Mouse (Mus musculus): ENCODE results near the gene Exosc8. TPM values are rescaled to one million over a fixed set of nuclear protein-coding genes. Genes with fewer than 3 reads are reported as not detected.
"Not testable (repeated sequence)": the region's sequence is repeated elsewhere in the genome, so short reads cannot be mapped to it uniquely, and the experiment has no call there.

Gene Exosc8
- 76.0 TPM for polyA plus RNA-seq (2021)

DNA sequence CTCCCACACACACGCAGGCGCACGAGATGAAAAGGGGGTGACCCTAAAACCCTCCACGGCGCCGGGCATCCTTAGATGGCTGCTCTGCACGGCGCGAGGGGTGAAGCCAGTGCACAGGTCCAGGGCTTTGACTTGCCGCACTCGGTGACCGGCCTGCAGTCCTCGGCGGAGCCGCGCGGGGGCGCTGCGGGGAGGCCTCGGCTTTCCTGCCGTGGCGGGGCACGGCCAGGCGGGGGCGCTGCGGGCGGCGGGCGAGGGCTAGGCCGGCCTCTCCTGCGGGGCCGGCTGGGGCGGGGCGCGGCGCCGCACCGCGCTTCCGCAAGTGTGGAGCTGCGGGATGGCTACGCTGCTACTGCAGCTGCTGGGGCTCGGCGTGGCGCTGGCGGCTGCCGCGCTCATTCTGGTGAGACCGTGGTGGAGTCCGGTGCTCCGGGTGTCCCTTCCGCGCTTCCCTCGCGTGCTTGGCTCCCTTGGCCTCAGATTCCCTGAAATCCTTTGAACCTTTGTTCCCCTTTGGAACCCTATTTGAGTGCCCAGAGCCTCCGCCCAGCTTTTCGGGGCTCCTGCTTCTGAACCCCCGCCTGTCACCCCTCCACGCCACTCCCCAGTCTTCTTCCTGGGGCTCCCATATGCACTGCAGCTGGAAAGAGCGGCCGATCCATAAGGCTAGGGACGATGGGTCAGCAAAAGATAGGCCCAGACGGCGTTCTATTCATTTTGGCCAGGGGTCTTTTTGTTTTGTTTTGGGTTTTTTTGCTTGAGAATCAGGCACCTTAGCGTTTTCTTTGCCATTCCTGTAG is at the start of gene Exosc8, which contains the start of gene Alg5:
Gene Exosc8, minus strand, starts transcription at position 147 of the 800 bp plus-strand sequence.
Gene Alg5, plus strand, starts transcription at position 293 of the 800 bp plus-strand sequence.
- DNase-seq (ENCODE audit: low read depth, low spot score), result no peak
- in situ Hi-C loops (cut with MboI; ENCODE audit: low pct_unique_long_range_greater_than_20kb), result loop anchor here (5.0 kb wide), 1 partner anchor 67 kb away; no protein-coding TSS in a partner anchor
- POLR2A ChIA-PET, result interaction anchor here (0.6 to 1.8 kb wide), 4 partner anchors 8 to 43 kb away, joined by 3 to 4 read pairs (median 3); partner anchors contain the start of gene Supt20
- no peak for TF ChIP-seq CTCF (IDR thresholded peaks at IDR 0.05)
- H3K27me3 ChIP-seq, result no peaks in the 10 kb centered on the region
- CTCF ChIA-PET, result interaction anchor here (0.6 to 2.2 kb wide), 19 partner anchors 10 to 619 kb away, joined by 3 to 13 read pairs (median 4); partner anchors contain the start of gene Rfxap
- peak; percentile 89 for ATAC-seq

DNA sequence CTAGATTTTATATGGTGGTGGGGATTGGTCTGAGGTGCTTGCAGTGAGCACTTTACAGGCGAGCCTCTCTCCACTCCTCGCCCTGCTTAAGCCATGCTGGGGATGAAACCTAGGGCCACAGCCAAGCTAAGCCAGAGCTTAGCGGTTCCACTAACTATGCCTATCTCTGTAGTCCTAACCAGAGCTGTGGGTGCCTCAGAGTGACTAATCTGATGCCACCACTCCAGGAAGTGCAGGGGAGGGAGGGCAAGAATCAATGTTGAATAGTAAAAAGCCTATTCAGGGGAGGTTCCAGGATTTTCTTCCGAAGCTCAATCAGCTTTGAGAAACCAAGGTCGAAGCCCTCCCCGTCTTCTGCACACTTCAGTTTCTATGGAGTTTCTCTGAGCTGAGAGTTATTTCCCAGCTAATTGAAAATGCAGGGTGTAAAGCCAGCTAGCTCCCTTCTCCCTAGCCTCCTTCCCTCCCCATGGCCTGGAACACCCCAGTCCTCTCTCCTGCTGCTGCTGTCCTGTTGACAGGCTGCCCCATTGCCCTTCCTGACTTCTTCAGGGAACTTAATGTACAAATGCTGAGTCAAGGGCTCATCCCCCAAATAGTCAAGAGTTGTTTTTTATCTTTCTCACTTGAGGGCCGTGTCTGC is 40.9 kb upstream of the Exosc8 start:
- H3K27me3 ChIP-seq, result no peaks in the 10 kb centered on the region
- ChIA-PET CTCF (interaction anchor here (1.0 kb wide), 1 partner anchor 20 kb away, joined by 4 read pairs; no protein-coding TSS in a partner anchor), POLR2A (no interaction called here)
- no peak for DNase-seq (ENCODE audit: low read depth, low spot score)
- ATAC-seq, result no peak
- no peak for TF ChIP-seq CTCF (IDR thresholded peaks at IDR 0.05)
- in situ Hi-C loops (cut with MboI; ENCODE audit: low pct_unique_long_range_greater_than_20kb), result no loop called here

DNA sequence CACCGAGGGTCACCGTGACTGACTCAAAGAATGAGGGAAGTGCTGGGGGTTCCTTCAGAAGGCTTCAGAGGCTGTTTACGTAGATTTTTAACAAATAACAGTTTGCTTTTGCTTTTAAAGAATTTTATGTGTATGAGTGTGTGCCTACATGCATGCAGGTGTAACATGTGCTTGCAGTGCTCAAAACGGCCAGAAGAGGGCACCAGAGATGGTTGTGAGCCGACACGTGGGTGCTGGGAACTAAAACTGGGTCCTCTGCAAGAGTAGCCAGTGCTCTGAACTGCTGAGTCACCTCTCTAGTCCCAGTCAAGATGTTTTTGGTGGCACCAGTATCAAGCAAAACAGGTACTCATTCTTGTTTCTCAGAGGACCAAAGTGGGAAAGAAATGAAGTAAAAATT is 38.4 kb upstream of the Exosc8 start:
- in situ Hi-C loops (cut with MboI; ENCODE audit: low pct_unique_long_range_greater_than_20kb), result no loop called here
- ATAC-seq, result no peak
- H3K27me3 ChIP-seq, result no peaks in the 10 kb centered on the region
- ChIA-PET CTCF (no interaction called here), POLR2A (no interaction called here)
- peak; percentile 63 for TF ChIP-seq CTCF (IDR thresholded peaks at IDR 0.05)
- DNase-seq (ENCODE audit: low read depth, low spot score), result no peak

DNA sequence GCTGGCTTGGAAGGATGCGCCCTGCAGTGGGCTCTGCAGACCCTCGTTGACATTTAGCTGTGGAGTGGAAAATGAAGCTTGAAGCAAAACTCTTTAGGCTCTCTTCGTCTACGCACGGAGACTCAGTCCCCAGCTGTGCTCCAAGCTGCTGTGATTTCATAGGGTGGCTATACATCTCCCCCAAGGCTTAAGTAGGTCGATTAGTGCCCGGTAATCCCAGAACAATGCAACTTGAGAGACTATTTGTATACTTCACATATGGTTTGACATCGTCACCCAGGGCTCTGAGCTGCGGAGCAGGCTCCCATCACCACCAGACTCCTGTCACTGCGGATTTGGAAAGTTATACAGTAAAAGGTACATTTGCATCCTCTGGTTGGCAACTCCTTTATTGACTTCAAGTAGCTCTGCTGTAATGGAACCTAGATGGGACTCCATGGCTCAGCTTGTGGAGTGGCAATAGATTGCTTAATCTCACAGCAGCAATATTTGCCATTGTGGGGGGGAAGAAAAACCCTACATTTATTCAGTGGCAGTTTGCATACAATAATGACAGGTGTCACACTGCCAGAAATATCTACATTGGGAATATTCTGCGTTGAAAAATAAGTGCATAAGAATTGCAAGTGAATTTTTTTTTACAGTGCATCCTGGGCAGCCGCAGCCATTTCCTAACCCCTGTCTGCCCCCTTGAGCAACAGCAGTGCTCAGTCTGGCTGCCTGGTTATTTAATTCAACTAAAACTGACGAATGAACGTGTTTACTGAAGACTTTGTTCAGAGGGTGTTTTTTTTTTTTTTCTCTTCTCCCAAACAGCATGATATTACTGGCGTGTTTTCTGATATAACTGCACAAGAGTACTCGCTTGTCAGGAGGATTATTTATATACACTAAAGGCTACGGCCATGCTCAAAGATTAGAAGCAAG is 34.4 kb upstream of the Exosc8 start:
- DNase-seq (ENCODE audit: low read depth, low spot score), result no peak
- no peak for ATAC-seq
- CTCF ChIA-PET, result interaction anchor here (0.9 to 1.0 kb wide), 2 partner anchors 24 to 34 kb away, joined by 3 read pairs; partner anchors contain the start of gene Alg5
- POLR2A ChIA-PET, result no interaction called here
- TF ChIP-seq CTCF (IDR thresholded peaks at IDR 0.05), result no peak
- H3K27me3 ChIP-seq, result no peaks in the 10 kb centered on the region
- in situ Hi-C loops (cut with MboI; ENCODE audit: low pct_unique_long_range_greater_than_20kb), result no loop called here

DNA sequence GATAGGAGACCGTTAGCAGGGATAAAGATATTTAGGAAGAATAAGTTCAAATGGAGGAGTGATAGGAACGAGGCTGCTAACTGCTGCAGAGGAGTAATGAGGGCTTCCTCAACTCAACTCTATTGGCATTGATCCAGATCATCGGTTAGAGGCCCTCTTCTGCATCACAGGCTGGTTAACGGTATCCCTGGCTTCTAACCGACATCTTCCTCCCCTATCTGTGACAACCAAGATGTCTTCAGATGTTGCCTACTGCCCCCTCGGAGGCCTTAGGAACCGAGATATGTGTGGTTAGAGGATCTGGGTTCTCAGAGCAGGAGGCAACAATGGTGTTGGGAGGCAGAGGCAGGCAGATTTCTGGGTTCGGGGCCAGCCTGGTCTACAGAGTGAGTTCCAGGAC is 33.4 kb upstream of the Exosc8 start:
- DNase-seq (ENCODE audit: low read depth, low spot score) (no peak), ATAC-seq (no peak)
- in situ Hi-C loops (cut with MboI; ENCODE audit: low pct_unique_long_range_greater_than_20kb), result no loop called here
- POLR2A ChIA-PET, result no interaction called here
- CTCF ChIA-PET, result no interaction called here
- no peak for TF ChIP-seq CTCF (IDR thresholded peaks at IDR 0.05)
- no peaks in the 10 kb centered on the region for H3K27me3 ChIP-seq

DNA sequence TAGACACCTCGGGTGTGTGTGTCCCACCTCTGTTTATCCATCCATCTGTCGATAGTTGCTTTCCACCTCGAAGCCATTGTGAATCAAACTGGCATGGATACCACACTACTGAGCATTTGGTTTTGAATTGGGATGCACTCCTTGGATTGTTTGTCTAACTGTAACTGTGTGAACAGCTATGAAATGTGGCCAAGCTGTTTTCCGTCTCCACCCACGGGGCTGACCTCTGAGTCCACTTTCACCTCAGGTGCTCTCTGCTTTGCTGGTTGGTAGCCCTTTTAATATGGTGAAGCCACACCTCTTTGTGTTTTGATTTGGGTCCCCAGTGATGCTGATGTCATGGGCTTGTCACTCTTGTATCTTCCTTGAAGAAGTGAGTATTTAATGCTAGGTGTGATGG is 31.6 kb upstream of the Exosc8 start:
- ChIA-PET CTCF (no interaction called here), POLR2A (interaction anchor here (0.7 kb wide), 2 partner anchors 13 to 1292 kb away, joined by 3 to 4 read pairs; no protein-coding TSS in a partner anchor)
- DNase-seq (ENCODE audit: low read depth, low spot score), result no peak
- in situ Hi-C loops (cut with MboI; ENCODE audit: low pct_unique_long_range_greater_than_20kb), result no loop called here
- no peak for ATAC-seq
- no peaks in the 10 kb centered on the region for H3K27me3 ChIP-seq
- no peak for TF ChIP-seq CTCF (IDR thresholded peaks at IDR 0.05)

DNA sequence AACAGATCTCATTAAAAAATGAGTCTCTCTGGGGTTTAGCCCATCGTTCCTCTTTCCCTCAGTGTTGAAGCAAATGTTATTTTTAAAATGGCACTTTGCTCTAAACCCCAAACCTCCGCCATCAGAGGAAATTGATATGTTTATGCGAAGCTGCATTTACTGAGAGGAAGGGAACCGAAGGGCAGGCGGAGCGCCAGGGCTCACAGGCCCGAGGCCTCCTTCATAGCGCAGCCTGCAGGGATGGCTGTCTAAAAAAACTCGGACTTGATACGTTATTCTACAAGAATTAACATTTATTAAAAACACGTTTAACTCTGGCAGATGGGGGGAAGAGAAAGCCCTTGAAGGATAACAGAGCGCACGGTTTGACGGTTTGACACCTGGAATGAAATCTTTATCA is 30.8 kb upstream of the Exosc8 start:
- CTCF ChIA-PET, result no interaction called here
- DNase-seq (ENCODE audit: low read depth, low spot score), result no peak
- no peak for ATAC-seq
- TF ChIP-seq CTCF (IDR thresholded peaks at IDR 0.05), result no peak
- in situ Hi-C loops (cut with MboI; ENCODE audit: low pct_unique_long_range_greater_than_20kb), result no loop called here
- POLR2A ChIA-PET, result interaction anchor here (0.7 kb wide), 2 partner anchors 14 to 1292 kb away, joined by 3 to 4 read pairs; no protein-coding TSS in a partner anchor
- H3K27me3 ChIP-seq, result no peaks in the 10 kb centered on the region

DNA sequence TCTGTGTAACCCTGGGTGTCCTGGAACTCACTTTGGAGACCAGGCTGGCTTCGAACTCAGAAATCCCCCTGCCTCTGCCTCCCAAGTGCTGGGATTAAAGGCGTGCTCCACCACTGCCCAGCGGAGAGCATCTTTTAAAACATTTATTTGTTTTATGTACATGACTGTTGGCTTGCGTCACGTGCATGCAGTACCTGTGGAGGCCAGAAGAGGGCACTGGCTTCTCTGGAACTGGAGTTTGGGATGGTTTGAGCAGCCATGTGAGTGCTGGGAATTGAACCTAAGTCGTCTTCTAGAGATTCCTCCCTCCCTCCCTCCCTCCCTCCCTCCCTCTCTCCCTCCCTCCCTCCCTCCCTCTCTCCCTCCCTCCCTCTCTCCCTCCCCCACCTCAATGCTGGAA is 30.3 kb upstream of the Exosc8 start:
- DNase-seq (ENCODE audit: low read depth, low spot score); in situ Hi-C loops (cut with MboI; ENCODE audit: low pct_unique_long_range_greater_than_20kb); H3K27me3 ChIP-seq; POLR2A ChIA-PET; ATAC-seq: not testable (repeated sequence)
- CTCF ChIA-PET, result interaction anchor here (1.6 kb wide), 1 partner anchor 30 kb away, joined by 7 read pairs; the partner anchor contains the start of genes Alg5 and Exosc8
- peak; percentile 57 for TF ChIP-seq CTCF (IDR thresholded peaks at IDR 0.05)

DNA sequence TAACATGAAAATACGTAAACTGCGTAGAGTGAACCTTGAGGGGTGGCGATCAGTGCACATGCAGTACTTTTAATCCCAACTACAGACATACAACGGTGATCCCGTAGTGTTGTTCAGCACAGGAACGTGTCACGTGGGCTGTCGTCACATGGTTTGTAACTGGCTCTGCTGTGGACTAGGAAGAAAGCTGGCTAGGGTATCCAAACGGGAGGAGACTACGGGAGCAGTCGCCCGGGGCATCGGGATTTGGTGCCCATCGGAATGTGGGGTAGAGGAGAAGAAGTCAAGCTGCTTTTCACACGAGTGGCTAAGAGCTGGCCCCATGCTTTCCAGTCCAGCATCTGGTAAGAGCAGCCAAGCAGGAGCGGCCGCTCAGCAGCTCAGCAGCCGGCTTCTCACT is 29.2 kb upstream of the Exosc8 start:
- ChIA-PET CTCF (interaction anchor here (1.6 kb wide), 1 partner anchor 29 kb away, joined by 7 read pairs; the partner anchor contains the start of genes Alg5 and Exosc8), POLR2A (interaction anchor here (0.5 kb wide), 1 partner anchor 655 kb away, joined by 3 read pairs; no protein-coding TSS in a partner anchor)
- in situ Hi-C loops (cut with MboI; ENCODE audit: low pct_unique_long_range_greater_than_20kb), result no loop called here
- ATAC-seq (no peak), DNase-seq (ENCODE audit: low read depth, low spot score) (no peak)
- H3K27me3 ChIP-seq, result no peaks in the 10 kb centered on the region
- TF ChIP-seq CTCF (IDR thresholded peaks at IDR 0.05), result no peak

DNA sequence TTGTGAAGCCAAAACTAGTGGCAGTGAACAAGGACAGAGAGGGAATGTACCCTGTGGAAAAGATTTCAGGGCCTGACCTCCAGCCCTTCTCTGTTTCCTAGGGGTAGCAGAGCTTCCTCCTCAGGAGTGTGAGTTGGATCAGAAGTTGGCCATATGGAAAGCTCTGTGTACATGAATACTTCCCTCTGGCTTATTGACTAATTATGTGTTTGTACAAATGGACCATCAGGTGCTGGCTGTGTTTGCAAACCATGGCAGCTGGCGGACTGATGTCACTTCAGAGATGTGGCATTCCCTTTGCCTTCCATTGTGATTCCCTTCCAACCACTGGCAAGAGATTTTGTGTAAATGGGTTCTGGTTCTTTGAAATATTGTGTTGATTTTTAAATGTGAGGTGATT is 26.1 kb upstream of the Exosc8 start:
- no peak for TF ChIP-seq CTCF (IDR thresholded peaks at IDR 0.05)
- in situ Hi-C loops (cut with MboI; ENCODE audit: low pct_unique_long_range_greater_than_20kb), result no loop called here
- ChIA-PET POLR2A (no interaction called here), CTCF (interaction anchor here (1.1 kb wide), 1 partner anchor 10 kb away, joined by 4 read pairs; no protein-coding TSS in a partner anchor)
- no peak for DNase-seq (ENCODE audit: low read depth, low spot score)
- H3K27me3 ChIP-seq, result no peaks in the 10 kb centered on the region
- ATAC-seq, result no peak
